Mouse (Mus musculus) brain, embryonic 18.5 days (tissue): Measurements from ENCODE around the gene Dnaic1.

Experiments used
- DNase-seq: peaks from one replicate; pipeline ENCODE4 v3.0.0-alpha.2; 2012; ENCODE audit warnings: low read depth, low spot score

Dnaic1 gene

DNA sequence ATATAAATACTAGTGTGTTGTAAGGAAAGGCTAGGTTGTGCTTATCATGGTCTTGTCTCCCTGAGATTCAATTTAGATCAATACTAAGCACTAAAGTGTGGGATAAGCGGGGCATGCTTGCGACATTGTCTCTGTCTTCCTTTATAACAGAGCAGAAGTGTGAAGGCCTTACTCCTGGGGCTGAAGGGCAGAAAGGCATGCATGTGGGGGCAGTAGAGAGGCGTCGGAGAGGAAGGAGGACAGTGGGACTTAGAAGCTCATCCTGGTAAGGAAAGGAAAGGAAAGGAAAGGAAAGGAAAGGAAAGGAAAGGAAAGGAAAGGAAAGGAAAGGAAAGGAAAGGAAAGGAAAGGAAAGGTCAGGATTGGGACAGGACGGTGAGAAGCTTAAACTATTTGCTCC lies 1.9 kb downstream of the Dnaic1 start:
- DNase-seq = no peak

GRCm38 (mm10) chr4:41573492-41573891 lies 3.9 kb downstream of the Dnaic1 start:
- DNase-seq = no peak

GRCm38 (mm10) chr4:41575914-41576313 lies 6.3 kb downstream of the Dnaic1 start:
- no peak for DNase-seq

DNA sequence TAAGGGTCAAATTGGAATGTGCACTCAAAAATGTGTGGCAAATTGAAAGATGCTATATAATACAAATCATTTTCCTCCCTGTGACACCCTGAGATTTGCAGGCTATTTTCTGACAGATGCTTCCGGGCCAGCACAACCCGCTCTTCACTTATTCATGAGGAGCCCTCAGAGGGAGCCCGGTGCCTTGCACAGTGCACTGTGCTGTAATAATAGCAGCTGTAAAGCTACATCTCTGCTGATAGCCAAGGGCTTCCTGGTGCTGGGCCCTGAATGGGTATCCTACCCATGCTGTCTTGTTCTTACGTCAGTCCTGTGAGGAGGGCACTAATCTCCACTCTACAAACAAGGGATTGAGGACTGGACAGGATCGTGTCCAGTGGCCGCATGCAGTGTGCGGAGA lies 13.8 kb downstream of the Dnaic1 start:
- no peak for DNase-seq

- DNase-seq = no peak
Measured at GRCm38 (mm10) chr4:41602818-41603217, 33.2 kb downstream of the Dnaic1 start.

DNA sequence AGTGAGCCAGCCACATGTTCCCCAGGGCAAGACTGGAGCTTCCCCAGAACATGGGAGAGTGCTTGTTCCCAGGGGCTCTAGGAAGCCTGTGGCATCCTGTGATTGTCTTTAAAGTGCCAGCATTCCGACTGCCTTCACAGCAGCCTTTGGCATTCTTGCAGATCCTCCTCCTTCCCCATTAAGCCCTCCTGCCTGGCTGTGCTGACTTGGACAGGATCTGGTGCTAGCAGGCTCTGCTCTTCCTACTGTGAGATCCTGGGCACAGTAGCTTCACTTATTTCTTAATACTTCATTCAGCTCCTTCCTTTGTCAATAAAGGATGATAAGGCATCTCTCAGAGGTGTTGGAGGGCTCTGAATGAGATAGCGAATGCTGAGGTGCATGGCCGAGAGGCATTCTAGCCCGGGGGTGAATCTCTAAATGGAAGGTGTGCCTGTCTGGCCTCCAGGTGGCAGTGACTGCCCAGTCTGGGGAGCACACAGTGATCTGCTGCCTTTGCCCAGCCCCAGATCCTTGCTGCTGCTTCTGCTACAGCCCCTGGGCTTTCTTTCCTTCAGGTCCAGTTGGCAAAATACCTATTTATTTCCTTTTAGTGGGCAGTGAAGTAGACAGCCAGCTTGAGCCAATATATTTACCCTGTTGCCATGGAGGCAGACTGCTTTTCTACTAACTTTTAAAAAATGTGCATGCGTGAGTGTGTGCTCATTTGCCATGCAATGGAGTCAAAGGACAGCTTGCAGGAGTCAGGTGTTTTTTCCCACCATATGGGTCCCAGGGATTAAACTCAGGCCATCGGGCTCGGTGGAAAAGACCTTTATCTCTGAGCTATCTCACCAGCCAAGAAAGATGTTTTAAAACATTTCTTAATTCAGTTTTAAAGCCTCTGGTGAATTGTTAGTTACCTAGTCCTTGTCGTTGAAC lies 35.2 kb downstream of the Dnaic1 start:
- no peak for DNase-seq

DNA sequence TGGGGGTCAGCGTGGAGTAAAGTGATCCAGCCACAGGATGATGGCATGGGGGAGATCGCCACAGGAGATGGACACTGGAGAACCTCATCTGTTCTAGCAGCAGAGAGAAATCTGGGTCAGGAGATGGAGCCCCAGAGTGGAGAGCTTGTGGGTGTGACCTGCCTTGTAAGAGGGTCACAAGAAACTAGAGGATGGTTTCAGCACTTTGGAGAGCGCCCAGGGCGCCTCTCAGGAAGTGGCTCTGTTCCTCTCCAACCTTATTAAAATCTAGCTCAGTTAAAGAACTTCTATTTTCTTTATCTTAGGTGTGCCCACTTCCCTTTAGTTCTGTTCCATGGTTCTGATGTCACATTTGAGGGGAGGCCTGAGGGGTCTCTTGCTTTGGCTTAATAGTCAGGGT lies 37.2 kb downstream of the Dnaic1 start:
- no peak for DNase-seq

GRCm38 (mm10) chr4:41609681-41610593 lies 40.4 kb downstream of the Dnaic1 start:
- no peak for DNase-seq

GRCm38 (mm10) chr4:41610594-41610980 lies 41.0 kb downstream of the Dnaic1 start:
- DNase-seq = no peak

DNA sequence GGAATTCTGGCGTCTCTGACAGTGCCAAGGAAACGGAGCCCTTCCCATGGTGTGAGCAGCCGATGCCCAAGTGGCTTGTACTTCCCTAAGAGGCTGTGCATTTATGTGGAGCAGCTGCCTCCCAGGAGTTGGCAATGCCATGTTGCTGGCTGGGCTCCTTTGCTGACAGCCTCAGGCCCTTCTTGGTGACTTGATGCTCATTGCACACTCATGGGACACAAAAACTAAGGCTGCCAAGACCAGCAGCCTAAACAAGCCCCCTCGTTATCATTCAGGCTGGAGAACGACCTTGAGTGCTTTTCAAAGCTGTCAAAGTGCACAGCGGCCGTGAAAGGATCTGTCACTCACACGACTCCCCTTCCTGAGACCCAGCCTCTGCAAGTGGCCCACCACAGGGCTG lies 42.6 kb downstream of the Dnaic1 start:
- DNase-seq = peak; percentile 67

GRCm38 (mm10) chr4:41614156-41614555 lies 44.6 kb downstream of the Dnaic1 start:
- DNase-seq = peak; percentile 57

- peak; percentile 72 for DNase-seq
Measured at GRCm38 (mm10) chr4:41615661-41616599, 46.4 kb downstream of the Dnaic1 start.

DNA sequence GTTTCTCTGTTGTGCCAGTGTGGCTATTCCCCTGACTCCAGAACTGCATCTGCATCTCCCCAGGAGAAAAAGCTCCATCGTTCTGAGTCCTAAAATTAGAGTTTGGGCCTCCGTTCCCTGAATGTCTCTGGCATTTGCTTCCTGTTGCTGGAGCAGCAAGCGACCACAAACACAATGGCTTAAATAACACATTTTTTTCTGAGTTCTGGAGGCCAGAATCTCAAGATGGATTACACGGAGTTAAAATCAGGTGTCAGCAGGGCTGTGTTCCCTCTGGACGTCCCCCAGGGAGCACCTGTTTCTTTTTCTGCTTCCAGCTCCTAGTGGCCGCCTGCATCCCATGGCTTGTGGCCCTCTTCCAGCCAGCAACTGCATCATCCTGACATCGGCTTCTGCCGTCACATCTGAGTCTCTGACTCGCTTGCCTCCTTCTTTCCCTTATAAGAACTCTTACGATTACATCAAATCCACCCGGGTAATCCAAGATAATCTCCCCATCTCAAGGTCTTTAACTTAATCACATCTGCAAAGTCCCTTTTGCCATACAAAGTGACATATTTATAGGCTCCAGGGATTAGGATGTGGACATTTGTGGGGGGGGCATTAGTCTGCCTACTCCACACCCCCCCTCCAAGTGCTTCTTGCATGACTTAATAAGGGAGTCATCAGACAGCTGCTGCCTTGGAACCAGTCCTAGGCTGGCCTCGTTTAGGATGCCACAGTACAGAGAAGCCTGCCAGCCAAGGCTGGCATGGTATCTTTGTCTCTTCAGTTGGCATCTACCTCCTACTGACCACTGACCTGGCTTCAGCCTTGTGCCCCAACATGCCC lies 49.6 kb downstream of the Dnaic1 start:
- no peak for DNase-seq

- no peak for DNase-seq
Measured at GRCm38 (mm10) chr4:41622071-41622470, 52.5 kb downstream of the Dnaic1 start.

- DNase-seq = no peak
Measured at GRCm38 (mm10) chr4:41628202-41628927, 58.8 kb downstream of the Dnaic1 start.

DNA sequence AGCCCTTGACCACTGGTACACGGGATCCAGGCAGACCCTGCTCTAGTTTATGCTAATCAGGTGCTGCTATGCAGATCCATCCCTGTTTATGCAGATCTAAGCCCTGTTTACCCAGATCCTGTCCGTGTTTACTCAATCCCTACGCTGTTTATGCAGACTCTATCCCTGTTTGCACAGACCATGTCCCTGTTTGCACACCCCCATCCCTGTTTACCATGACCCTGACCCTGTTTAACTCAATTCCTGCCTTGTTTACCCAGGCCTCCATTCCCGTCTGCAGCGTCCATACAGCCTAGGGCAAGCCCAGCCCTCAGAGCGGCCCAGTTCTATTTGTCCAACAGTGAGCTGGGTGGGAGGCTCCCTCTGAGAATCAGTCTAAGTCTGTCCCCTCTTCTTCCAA lies 60.6 kb downstream of the Dnaic1 start:
- no peak for DNase-seq

DNA sequence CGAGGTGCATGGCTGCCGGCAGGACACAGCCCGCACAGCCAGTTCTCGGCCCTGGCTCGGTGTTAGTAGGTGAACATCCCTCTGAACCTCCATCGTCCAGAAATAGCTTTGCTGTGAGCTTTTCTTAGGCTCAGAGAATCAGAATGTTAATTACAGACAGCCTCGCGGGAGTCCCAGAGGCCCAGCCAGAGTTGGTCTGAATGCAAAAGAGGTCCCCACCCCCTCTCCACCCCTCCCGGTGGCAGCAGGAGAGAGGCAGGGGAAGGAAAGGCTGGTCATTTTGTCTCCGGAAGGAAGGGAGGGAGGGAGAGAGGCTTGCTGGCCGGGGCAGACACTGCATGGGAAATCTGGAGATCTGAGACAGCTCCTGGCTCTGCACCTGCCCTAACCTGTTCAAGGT lies 61.8 kb downstream of the Dnaic1 start:
- no peak for DNase-seq

DNA sequence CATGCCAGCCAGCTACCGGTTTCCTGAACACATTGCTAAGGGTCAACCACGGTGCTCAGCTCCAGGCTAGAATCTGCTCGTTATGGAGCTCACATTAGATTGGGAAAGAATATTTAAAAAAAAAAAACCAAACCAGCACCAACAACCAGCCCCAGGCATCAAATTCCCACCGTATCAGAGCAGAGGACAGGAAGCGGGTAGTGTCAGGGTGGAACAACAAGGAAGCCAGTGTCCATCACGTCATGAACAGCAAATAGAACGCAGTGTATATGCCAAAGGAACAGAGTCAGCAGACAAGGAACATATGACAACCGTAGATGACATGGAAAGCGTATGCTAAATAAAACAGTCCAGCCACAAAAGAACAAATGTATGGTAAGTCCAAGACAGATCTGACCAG lies 63.4 kb downstream of the Dnaic1 start:
- DNase-seq = no peak

DNA sequence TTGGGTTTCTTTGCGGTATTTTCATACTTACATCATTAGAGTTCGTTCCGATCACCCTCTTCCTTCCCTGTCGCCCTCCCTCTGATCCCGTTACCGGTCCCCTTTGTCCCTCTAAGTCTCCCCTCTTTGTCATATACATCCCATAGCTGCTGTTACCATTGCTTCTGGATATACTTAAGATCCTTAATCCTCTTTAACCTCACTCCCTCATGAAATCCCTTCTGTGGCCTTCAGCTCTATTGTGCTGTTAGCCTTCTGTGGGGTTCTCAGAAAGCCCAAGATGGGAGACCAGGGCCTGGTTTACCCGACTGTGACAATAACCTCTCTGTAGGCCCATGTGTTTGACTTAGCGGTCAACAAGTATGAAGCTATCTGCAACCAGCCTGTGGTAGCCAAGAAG lies 65.1 kb downstream of the Dnaic1 start:
- no peak for DNase-seq

GRCm38 (mm10) chr4:41635224-41635623 lies 65.6 kb downstream of the Dnaic1 start:
- no peak for DNase-seq
